Mouse (Mus musculus): ENCODE results near the gene Tmem44.
A peak's percentile ranks its signal among the peaks of the same experiment; 100 is the strongest.

Tmem44 gene

GRCm38 (mm10) chr16:30518635-30519034 is 32.0 kb downstream of the Tmem44 start:
- DNase-seq (ENCODE audit: low read depth), result no peak

DNA sequence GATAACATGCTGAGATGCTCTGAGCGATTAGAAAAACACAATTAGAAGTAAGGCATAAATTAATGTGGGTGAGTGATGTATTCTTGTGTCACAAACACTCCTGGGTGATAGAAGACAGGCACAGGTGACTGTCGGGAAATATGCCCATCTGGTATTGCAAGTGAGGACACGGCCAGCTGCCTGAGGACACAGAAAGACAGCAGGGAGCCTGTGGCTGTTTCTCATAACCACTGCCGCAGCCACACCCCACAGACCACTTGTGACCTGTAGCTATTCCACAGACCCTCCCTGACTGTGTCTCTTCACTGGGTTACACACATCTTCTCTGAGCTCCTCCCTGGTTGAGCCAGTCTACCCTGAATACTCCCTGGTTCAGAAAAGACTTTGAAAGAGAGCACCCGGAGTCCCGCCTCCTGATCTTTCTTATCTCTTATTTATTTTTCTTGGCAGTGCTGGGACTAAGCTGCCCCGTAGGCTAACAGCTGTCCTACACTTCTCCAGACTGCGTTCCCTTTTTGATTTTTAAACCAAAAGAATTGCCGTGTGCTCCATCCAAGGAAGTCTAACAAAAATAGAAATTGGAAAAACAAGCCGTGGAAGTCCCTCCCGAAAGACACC is 32.9 kb downstream of the Tmem44 start:
- no peak for DNase-seq (ENCODE audit: low read depth)

DNA sequence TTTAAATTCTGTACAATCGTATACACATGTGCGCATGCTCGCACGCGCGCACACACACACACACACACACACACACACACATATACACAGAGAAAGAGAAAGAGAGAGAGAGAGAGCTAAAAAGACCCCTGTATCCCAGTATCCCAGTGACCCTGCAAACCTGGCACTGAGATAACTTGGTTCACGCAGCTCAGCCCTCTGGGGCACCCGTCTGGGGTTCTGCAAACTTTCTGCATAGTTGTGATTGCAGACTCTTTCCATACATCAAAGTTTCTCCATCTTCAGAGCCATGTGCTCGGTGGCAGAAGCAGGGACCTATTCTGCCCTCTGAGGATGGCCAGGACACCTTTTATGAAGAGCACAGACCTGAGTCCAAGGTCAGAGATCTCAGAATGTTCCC is 33.6 kb downstream of the Tmem44 start:
- no peak for DNase-seq (ENCODE audit: low read depth)

GRCm38 (mm10) chr16:30515418-30515817 is 35.2 kb downstream of the Tmem44 start:
- DNase-seq (ENCODE audit: low read depth), result peak; percentile 77

GRCm38 (mm10) chr16:30513050-30514024 is 37.3 kb downstream of the Tmem44 start:
- DNase-seq (ENCODE audit: low read depth), result no peak

DNA sequence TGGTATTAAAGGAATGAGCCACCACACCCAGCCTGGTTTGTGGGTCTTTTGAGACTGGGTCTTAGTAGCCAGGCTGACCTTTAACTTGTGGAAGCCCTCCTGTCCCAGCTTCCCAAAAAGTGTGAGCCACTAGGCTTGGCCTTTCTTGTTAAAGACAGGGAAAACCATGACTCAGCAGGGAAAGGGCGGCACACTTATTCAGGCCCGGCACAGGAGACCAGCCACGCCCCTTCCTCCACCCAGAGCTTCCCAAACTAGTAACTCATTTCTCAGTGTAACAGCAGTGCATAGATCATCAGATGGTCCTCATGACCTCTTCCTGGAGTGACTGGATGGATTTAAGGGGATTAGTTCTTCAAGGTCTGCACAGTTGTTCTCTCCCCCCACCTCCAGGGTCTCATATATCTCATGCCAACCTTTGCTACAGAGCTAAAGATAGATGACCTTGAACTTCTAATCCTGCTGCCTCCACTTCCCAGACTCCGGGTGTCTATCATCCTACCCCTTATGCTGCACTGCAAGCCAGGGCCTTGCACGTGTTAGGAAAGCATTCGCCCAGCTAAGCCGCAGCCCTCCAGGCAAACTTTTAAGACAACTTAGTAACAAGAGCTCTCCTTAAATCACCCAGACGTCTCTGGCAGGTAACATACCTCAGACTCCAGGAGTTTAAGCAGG is 38.1 kb downstream of the Tmem44 start:
- DNase-seq (ENCODE audit: low read depth), result no peak

DNA sequence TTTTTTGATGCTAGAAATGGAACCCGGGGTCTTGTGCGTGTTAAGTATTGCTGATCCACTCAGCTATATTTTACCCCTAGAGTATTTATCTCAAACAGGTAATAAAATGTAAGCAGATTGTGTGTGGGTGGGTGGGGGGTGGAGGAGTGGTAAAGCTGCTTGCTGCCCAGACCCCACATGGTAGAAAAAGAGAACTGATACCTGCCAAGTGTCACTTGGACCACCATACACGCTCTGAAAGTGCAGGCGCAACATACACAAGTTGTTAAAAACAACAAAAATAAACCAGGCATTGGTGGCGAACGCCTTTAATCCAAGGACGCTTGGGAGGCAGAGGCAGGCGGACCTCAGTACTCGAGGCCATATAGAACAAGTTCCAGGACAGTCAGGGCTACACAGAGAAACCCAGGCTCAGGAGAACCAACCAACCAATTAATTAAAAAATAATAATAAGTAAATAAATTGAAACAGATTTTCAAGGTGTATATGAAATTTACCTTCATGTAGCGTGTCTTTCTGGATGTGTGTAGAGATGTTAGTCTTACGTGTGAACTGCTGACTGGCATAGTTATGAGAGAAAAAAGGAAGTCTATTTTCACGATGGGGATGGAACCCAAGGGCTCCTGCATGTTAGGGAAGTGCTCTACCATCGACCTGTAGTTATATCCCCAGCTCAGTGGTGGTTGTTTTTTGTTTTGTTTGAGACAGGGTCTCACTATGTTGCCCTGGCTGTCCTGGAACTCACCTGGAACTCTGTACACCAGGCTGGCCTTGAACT is 38.9 kb downstream of the Tmem44 start:
- DNase-seq (ENCODE audit: low read depth), result no peak

- peak; percentile 94 for DNase-seq (ENCODE audit: low read depth)
Observed at GRCm38 (mm10) chr16:30510504-30511451, 39.9 kb downstream of the Tmem44 start.

DNA sequence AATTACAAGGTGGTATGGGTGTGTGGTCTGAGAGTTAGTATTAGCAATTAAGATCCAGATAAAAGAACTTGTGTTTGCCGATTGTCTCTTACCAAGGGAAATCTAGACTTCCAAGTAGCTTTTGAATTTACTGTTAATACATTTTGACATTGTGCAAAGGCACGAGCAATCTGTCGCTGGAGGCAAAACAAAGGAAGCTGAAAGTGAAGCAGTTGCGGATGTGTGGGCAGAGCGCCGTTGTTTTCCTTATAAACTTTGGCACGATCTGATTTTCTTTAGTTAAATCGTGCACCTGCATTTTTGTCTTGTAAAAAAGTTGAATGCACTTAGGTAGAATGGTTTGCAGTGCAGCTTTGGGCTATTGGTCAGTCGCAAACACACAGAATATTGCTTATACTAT is 40.6 kb downstream of the Tmem44 start:
- no peak for DNase-seq (ENCODE audit: low read depth)

- DNase-seq (ENCODE audit: low read depth), result no peak
Observed at GRCm38 (mm10) chr16:30509340-30509739, 41.3 kb downstream of the Tmem44 start.

GRCm38 (mm10) chr16:30508738-30509137 is 41.9 kb downstream of the Tmem44 start:
- DNase-seq (ENCODE audit: low read depth), result no peak

DNA sequence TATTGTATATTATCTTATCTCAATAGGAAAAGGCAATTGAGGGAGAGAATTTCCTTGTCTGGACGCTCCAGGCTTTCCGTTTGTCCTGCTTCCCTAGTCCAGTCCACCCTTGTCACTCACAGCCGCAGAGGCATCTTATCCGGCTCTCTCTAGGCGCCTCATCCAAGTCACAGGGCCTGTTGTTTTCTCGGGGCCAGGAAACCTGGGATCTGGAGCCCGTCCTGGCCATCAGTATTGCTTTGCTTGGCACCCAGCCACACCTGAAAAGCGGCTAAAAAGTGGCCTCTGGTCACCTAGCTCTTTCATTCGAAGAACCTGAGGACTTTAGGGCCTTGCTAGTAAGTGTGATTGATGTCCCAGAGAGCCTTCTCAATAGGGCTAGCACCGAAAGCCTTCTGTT is 43.5 kb downstream of the Tmem44 start:
- DNase-seq (ENCODE audit: low read depth), result no peak

DNA sequence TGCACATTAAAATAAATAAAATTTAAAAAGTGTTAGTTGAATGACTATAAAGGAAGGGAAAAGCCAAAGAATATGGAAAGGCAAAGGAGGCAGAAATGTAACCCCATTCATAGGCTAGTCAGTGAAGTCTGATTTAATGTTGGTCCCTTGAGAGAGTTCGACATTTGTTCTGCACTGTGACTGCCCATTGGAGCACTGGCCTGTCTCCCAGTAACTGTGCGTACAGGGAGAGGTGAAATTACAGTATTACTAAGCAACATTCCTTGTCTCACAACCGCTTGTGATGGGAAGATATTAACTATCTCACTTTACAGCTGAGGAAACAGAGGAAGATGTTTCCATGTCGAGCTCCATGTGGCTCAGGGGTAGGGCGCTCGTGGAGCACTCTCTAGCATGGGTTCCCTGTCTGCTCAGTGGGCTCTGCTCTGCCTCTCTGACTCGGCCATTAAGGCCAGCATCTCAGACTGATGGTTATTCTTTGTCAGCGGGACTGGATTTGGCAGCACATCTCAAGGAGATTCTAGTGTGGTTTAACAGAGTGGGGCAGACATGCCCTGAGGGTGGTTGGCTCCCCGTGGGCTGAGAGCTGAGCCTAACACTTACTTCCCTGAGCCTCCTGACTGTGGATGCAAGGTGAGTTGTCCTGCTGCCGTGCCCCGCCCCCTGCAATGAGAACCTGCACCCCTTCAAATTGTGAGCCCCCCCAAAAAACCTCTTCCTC is 45.2 kb downstream of the Tmem44 start:
- peak; percentile 15 for DNase-seq (ENCODE audit: low read depth)

GRCm38 (mm10) chr16:30504856-30505255 is 45.8 kb downstream of the Tmem44 start:
- peak; percentile 54 for DNase-seq (ENCODE audit: low read depth)

DNA sequence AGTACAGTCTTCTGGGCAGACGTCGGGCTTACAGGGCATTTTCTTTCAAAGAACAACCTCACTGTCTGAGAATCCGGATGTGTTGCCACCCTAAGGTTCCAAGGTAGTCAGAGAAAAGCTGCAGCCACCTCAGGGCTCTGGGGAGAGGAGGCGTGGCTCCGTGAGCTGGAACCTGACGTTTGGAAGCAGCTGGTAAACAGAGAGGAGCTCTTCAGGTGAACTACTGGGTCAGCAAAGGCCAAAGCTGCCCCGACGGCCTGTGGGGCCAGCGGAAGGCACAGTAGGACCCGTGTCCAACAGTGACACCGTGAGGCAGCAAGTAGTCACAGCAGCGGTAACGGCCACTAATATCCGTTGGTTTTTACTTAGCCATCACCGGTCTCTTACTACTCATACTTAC is 46.7 kb downstream of the Tmem44 start:
- DNase-seq (ENCODE audit: low read depth), result peak; percentile 80

DNA sequence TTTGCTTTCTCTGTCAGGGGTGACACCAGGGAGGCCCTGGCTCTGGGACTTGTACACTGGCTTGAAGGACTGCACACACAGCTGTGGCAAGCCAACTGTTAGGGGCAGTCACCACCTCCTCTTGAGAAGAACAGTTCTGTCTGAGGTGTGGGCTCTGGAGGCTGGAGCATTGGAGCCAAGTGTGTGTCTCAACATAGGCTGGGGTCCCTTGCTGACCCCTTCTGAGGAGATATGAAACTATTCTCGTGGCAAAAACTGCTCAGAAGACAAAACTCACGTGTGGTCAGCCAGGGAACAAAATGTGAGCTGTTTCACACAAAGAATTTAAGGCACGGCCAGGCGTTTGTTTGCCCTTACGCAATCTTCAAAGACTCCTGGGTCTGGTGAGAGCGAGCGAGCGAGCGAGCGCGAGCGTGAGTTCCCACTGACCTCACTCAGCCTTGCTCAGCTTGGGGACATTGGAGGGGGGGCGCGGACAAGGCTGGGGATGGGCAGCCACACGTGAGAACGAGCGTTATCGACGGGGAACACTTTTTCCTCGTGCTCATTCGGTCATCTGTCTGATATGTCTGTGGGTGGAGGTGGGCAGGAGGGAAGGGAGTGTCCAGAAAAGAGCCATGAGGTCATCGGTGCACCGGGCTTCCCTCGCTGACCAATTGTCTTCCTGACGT is 48.3 kb downstream of the Tmem44 start:
- DNase-seq (ENCODE audit: low read depth), result no peak

DNA sequence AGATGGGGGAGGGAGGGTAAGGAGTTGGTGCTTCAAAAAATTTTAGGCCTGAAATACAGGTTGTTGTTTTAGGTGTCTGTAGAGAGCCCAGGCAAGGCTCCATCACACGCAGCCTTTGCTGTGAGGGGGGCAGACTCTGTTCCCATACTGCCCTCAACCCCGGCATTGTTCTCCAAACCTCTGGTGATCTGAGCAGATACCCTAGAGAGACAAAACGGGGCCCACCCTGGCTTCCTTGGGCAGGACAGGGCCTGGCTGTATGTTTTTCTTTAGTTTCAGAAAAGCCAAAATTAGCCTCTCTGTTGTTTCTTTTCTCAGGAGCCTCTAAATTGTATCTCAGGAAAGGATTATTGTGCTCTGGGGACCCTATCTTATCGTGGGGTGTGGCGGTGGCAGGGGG is 49.0 kb downstream of the Tmem44 start:
- no peak for DNase-seq (ENCODE audit: low read depth)

DNA sequence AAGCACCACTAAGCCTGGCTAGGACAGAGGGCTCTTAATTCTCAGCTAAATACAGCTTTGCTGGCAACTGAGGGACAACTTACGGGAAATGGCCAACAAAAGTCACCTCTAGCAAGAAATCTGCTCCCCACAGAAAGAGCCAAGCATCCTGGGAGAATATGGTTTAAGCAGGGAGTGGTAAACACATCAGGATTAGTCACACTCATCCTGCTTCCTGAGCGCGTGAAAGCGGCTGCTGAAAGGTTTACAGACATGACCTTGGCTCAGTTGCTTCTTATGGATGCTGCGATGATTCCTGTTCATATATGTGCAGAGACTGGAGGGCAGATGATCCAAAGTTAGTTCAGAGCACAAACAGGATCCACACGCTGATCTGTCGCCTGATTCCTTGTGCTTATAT is 50.4 kb downstream of the Tmem44 start:
- no peak for DNase-seq (ENCODE audit: low read depth)

DNA sequence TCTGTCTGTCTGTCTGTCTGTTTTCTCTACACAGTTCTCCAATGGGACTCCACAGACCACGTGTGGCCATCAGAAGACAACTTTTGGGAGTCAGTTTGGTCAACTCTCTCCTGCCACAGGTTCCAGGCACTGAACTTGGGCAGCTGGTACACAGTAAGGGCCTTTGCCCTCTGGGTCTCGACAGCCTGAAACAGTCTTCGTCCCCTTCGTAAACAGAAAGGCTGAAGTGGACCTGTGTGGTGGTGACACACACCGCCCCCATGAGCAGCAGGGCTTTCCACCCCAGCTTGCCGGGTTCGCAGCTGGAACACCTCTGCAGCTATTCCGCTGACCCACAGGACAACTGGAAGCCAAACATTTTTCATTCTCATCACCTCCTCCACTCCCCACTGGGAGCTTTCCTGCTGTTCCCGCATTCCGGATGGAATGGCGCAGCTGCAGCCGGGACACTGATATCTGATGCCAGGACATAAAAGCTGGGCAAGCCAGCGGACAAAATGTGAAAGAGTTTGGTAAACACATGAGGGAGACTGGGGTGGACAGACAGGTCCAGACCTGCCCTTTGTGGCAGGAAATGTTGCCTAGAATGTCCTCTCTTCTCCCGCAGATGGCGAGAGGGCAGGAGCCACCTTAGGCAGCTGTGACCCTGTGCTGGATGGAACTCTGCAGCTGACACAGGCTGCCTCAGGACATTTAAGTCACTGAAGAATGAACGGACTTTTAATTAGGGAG is 51.4 kb downstream of the Tmem44 start:
- no peak for DNase-seq (ENCODE audit: low read depth)

Measured in induced T-regulatory cell, adult 2 months (primary cell).